Mouse (Mus musculus) subcutaneous adipose tissue, adult 2 months (tissue): Measurements from ENCODE around the gene Rcor1. TPM values are rescaled to one million over a fixed set of nuclear protein-coding genes. Genes with fewer than 3 reads are reported as not detected.

Source experiments
- polyA plus RNA-seq: library from polyadenylated mRNA; depleted of rRNA; stranded (reverse); fragments of >200 nt; gene quantifications from 2 replicates; pipeline ENCODE4 v1.2.3, GENCODE M21; 2012; ENCODE audit warnings: low replicate concordance; rRNA removed

Rcor1 gene
- 6.3 and 16.8 TPM in 2 replicates for polyA plus RNA-seq

GRCm38 (mm10) chr12:111038976-111039612 lies at the start of gene Rcor1:
TSS of gene Rcor1 (plus strand) at chr12:111039351.

Other genes with a start within 250 kb of the Rcor1 start
- 0.63 and 2.8 TPM in 2 replicates for gene Mok, start 198.4 kb upstream of the Rcor1 start, polyA plus RNA-seq
- gene Zfp839, start 189.1 kb upstream of the Rcor1 start, polyA plus RNA-seq = 5.6 and 9.0 TPM in 2 replicates
- gene Cinp, start 150.2 kb upstream of the Rcor1 start, polyA plus RNA-seq = 51.2 and 60.3 TPM in 2 replicates
- gene Tecpr2, start 150.1 kb upstream of the Rcor1 start, polyA plus RNA-seq = 7.8 and 9.7 TPM in 2 replicates
- 15.7 and 17.4 TPM in 2 replicates for gene Ankrd9, start 60.3 kb upstream of the Rcor1 start, polyA plus RNA-seq
- gene Traf3, start 127.0 kb downstream of the Rcor1 start, polyA plus RNA-seq = 12.2 and 22.6 TPM in 2 replicates
- not detected in 2 replicates for gene 4930595D18Rik, start 145.1 kb downstream of the Rcor1 start, polyA plus RNA-seq
- gene Amn, start 231.7 kb downstream of the Rcor1 start, polyA plus RNA-seq = 0.10 and 0.26 TPM in 2 replicates